Mouse (Mus musculus): ENCODE results near the gene Pstpip1. TPM values are rescaled to one million over a fixed set of nuclear protein-coding genes. Genes with fewer than 3 reads are reported as not detected.

The Pstpip1 gene
- polyA plus RNA-seq, 1 experiment = 0.97 TPM

DNA sequence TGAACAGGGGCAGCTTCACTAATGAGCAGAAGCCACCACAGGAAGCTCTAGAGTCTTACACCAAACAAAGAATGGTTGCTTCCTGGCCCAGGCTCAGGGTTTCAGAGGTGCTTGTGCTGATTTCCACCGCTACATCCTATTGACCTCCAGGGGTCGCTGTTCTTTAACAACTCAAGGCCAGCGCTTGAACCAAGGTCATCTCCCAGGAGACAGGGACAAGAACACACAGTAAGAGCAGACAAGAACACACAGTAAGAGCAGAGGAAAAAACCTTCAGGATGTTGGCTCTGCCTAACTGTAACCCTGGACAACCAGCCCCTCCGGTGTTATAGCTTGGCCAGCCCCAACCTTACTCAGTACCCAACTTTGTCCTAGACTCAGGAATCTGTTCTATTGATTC lies 14.5 kb upstream of the Pstpip1 start:
- TF ChIP-seq CTCF (IDR thresholded peaks at IDR 0.05; ENCODE audit: borderline replicate concordance, extremely low read depth, insufficient read depth, insufficient read length) = peak; percentile 72; the same call in 1 of the 2 replicates
- no peak for TF ChIP-seq POLR2A (IDR thresholded peaks at IDR 0.05; ENCODE audit: borderline replicate concordance, extremely low read depth, insufficient read depth, insufficient read length, poor library complexity, severe bottlenecking)
- DNase-seq (ENCODE audit: low read depth) = peak; percentile 91

GRCm38 (mm10) chr9:56075901-56076620 lies 13.7 kb upstream of the Pstpip1 start:
- peak; percentile 35 for DNase-seq (ENCODE audit: low read depth)
- TF ChIP-seq POLR2A (IDR thresholded peaks at IDR 0.05; ENCODE audit: borderline replicate concordance, extremely low read depth, insufficient read depth, insufficient read length, poor library complexity, severe bottlenecking) (no peak), CTCF (IDR thresholded peaks at IDR 0.05; ENCODE audit: borderline replicate concordance, extremely low read depth, insufficient read depth, insufficient read length) (no peak)

- no peak for DNase-seq (ENCODE audit: low read depth)
- no peak for TF ChIP-seq CTCF (IDR thresholded peaks at IDR 0.05; ENCODE audit: borderline replicate concordance, extremely low read depth, insufficient read depth, insufficient read length)
- no peak for TF ChIP-seq POLR2A (IDR thresholded peaks at IDR 0.05; ENCODE audit: borderline replicate concordance, extremely low read depth, insufficient read depth, insufficient read length, poor library complexity, severe bottlenecking)
Measured at GRCm38 (mm10) chr9:56079587-56079986, 10.2 kb upstream of the Pstpip1 start.

GRCm38 (mm10) chr9:56086524-56086923 lies 3.2 kb upstream of the Pstpip1 start:
- TF ChIP-seq POLR2A (IDR thresholded peaks at IDR 0.05; ENCODE audit: borderline replicate concordance, extremely low read depth, insufficient read depth, insufficient read length, poor library complexity, severe bottlenecking) = no peak
- no peak for TF ChIP-seq CTCF (IDR thresholded peaks at IDR 0.05; ENCODE audit: borderline replicate concordance, extremely low read depth, insufficient read depth, insufficient read length)
- no peak for DNase-seq (ENCODE audit: low read depth)

- DNase-seq (ENCODE audit: low read depth) = no peak
- TF ChIP-seq CTCF (IDR thresholded peaks at IDR 0.05; ENCODE audit: borderline replicate concordance, extremely low read depth, insufficient read depth, insufficient read length) (no peak), POLR2A (IDR thresholded peaks at IDR 0.05; ENCODE audit: borderline replicate concordance, extremely low read depth, insufficient read depth, insufficient read length, poor library complexity, severe bottlenecking) (no peak)
Measured at GRCm38 (mm10) chr9:56090546-56091225, 924 bp downstream of the Pstpip1 start.

DNA sequence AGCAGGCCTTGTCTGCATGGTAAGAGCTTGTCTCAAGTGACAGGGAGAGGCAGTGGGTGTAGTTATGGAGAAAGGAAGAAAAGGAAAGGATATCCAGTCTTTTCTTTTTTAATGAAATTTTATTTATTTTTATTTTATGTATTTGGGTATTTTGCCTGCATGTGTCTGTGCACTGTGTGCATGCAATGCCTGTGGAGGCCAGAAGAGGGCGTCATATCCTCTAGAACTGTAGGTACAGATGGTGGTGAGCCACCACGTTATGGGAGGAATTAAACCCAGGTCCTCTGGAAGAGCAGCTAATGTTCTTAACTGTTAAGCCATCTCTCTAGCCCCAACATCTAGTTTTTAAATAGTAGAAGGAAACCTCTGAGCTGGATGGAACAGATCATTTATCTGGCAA lies 2.3 kb downstream of the Pstpip1 start:
- no peak for TF ChIP-seq POLR2A (IDR thresholded peaks at IDR 0.05; ENCODE audit: borderline replicate concordance, extremely low read depth, insufficient read depth, insufficient read length, poor library complexity, severe bottlenecking)
- peak; percentile 18; the same call in 1 of the 2 replicates for TF ChIP-seq CTCF (IDR thresholded peaks at IDR 0.05; ENCODE audit: borderline replicate concordance, extremely low read depth, insufficient read depth, insufficient read length)
- no peak for DNase-seq (ENCODE audit: low read depth)

DNA sequence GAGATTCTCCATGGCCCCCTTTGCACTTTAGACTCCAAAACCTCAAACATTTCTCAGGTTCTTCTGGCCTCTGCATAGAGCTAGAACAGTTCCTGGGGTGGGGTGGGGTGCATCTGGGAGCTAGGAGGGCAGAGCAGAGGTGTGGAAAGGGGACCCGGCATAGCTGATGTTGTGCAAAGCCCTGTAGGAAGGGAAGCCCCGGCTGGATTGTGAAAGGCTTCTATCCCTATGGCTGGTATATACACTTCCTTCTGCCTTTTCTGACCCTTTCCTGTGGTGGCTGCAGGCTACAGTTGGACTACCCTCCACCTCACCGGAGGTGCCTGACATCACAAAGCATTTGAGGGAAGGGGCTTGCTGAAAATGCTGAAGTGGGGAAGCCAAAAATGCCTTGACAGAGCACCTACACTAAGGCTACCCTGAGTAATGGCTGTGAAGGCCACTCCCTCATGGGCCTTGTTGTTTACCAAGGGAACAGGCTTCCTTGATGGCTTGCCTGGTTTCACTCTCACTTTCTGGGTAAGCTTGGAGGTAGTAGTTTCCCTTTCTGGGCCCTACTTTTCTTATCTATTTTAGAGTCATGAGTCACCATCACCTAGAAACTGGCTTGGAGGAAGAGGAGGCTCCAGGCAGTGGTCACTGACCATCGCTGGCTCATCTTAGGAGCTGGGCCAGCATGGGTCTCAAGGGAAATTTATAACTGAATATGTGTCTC lies 8.0 kb downstream of the Pstpip1 start:
- no peak for TF ChIP-seq CTCF (IDR thresholded peaks at IDR 0.05; ENCODE audit: borderline replicate concordance, extremely low read depth, insufficient read depth, insufficient read length)
- TF ChIP-seq POLR2A (IDR thresholded peaks at IDR 0.05; ENCODE audit: borderline replicate concordance, extremely low read depth, insufficient read depth, insufficient read length, poor library complexity, severe bottlenecking) = no peak
- DNase-seq (ENCODE audit: low read depth) = no peak

DNA sequence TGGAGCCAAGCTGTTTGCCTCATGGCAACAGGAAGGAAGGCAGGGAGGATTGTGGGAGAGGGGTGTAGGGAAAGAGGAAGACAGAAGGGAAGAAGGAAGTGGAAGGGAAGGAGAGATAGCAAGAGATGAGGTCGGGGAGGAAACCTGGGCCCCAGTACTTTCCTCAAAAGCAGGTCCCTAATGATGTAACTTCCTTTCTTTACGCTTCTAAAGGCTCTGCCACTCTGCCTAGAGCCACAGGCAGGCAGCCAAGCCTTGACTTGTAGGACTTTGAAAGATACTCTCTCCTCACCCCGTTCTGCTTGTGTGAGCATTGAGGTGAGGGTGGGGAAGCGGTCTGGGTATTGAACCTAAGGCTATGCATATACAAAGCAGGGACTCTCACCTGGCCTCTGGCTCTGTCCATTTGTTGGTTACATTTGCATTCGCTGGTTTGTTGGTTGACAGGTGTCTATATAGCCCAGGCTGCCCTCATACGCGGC lies 10.3 kb downstream of the Pstpip1 start:
- no peak for DNase-seq (ENCODE audit: low read depth)
- TF ChIP-seq CTCF (IDR thresholded peaks at IDR 0.05; ENCODE audit: borderline replicate concordance, extremely low read depth, insufficient read depth, insufficient read length) (no peak), POLR2A (IDR thresholded peaks at IDR 0.05; ENCODE audit: borderline replicate concordance, extremely low read depth, insufficient read depth, insufficient read length, poor library complexity, severe bottlenecking) (no peak)

GRCm38 (mm10) chr9:56101022-56101421 lies 11.3 kb downstream of the Pstpip1 start:
- peak; percentile 33 for DNase-seq (ENCODE audit: low read depth)
- TF ChIP-seq CTCF (IDR thresholded peaks at IDR 0.05; ENCODE audit: borderline replicate concordance, extremely low read depth, insufficient read depth, insufficient read length) (no peak), POLR2A (IDR thresholded peaks at IDR 0.05; ENCODE audit: borderline replicate concordance, extremely low read depth, insufficient read depth, insufficient read length, poor library complexity, severe bottlenecking) (no peak)

GRCm38 (mm10) chr9:56104921-56105320 lies 15.2 kb downstream of the Pstpip1 start:
- no peak for TF ChIP-seq CTCF (IDR thresholded peaks at IDR 0.05; ENCODE audit: borderline replicate concordance, extremely low read depth, insufficient read depth, insufficient read length)
- no peak for TF ChIP-seq POLR2A (IDR thresholded peaks at IDR 0.05; ENCODE audit: borderline replicate concordance, extremely low read depth, insufficient read depth, insufficient read length, poor library complexity, severe bottlenecking)
- no peak for DNase-seq (ENCODE audit: low read depth)

All from brain, embryonic 14.5 days (tissue).